In genomic region chr9:63602043-63602939, GRCm38 (mm10) we compare ENCODE assay signal across 8 mouse cellular contexts. TPM values are rescaled to one million over a fixed set of nuclear protein-coding genes. Genes with fewer than 3 reads are reported as not detected.
DNase-seq lines count a peak whose midpoint lies in the region; ATAC-seq lines count a peak whose summit lies in the region.

TSS of gene Iqch (minus strand) at chr9:63602493.
TSS of gene Aagab (plus strand) at chr9:63602660.

- no peaks in the 10 kb centered on the region for H3K9me3 ChIP-seq in intestine, embryonic 14.5 days (ENCODE audit: control insufficient read depth, low read length)

- H3K4me1 ChIP-seq in intestine, embryonic 14.5 days (replicated peaks; ENCODE audit: control insufficient read depth, insufficient read depth, low read length): peaks cover 13% of the 10 kb centered on the region; the same call in 1 of the 2 replicates

- H3K9ac ChIP-seq in intestine, embryonic 14.5 days (ENCODE audit: low read length): peak within 1 kb of the TSS; percentile 72

- DNase-seq in adrenal gland, adult 2 months: peak; percentile 99
- DNase-seq in embryo, embryonic 11 days: peak; percentile 97
- peak; percentile 96 for DNase-seq in gastrocnemius, postnatal 25 days
- peak; percentile 99 for DNase-seq in intestine, embryonic 14.5 days (ENCODE audit: low spot score)
- peak; percentile 97 to 98 for DNase-seq in left cerebral cortex, postnatal 14 days (ENCODE audit: low spot score in 2 of 2)
- DNase-seq in right cerebral cortex, postnatal 14 days: peak; percentile 98
- DNase-seq in urinary bladder, postnatal 25 days (ENCODE audit: low spot score): peak; percentile 98

- H3K4me3 ChIP-seq in intestine, embryonic 14.5 days (ENCODE audit: low read depth, low read length): peak within 1 kb of the TSS; percentile 94

- H3K36me3 ChIP-seq in intestine, embryonic 14.5 days (ENCODE audit: control insufficient read depth, insufficient read depth, low read length): no peaks in the 10 kb centered on the region

- H3K27me3 ChIP-seq in intestine, embryonic 14.5 days (replicated peaks; ENCODE audit: control insufficient read depth, insufficient read depth, low read length): no peaks in the 10 kb centered on the region

- peak; percentile 99 for ATAC-seq in intestine, embryonic 14.5 days (replicated peaks; ENCODE audit: low FRiP score, low TSS enrichment, low read depth)
- peak; percentile 92 for ATAC-seq in megakaryocyte-erythroid progenitor cell, adult 5-6 weeks (replicated peaks; ENCODE audit: low FRiP score, low TSS enrichment, poor library complexity, severe bottlenecking)

- peak within 1 kb of the TSS; percentile 34; the same call in 1 of the 2 replicates for H3K27ac ChIP-seq in intestine, embryonic 14.5 days (ENCODE audit: low read depth)

- intact Hi-C loops in left cerebral cortex, postnatal 14 days (cut with DNase I): no loop called here

- WGBS in intestine, embryonic 14.5 days: 1% methylated on average over 70 of the region's 70 CpGs

- peak within 1 kb of the TSS; percentile 53 for H3K4me2 ChIP-seq in intestine, embryonic 14.5 days (ENCODE audit: low read length)

RNA-seq across cellular contexts. Expression of gene Iqch, which starts in this region (rescaled TPM):
- total RNA-seq in adrenal gland, adult 2 months (2021): under 1 TPM in 1 of 2 experiments, not detected in 1; 0.12 TPM
- not detected in 2 replicates for polyA plus RNA-seq in adrenal gland, adult 2 months (2012; rRNA removed)
- total RNA-seq in gastrocnemius, postnatal 25 days (2021): not detected
- polyA plus RNA-seq in intestine, embryonic 14.5 days (2014; fragmentation: Nextera tagmentation; extraction: Ambion mirVana): 0.09 TPM in 1 of 2 replicates, not detected in the other
- total RNA-seq in left cerebral cortex, postnatal 14 days (2021): under 1 TPM in 1 of 2 experiments, not detected in 1; 0.19 TPM
- 0.07 TPM in 1 of 2 replicates, not detected in the other for total RNA-seq in megakaryocyte-erythroid progenitor cell, adult 5-6 weeks (2014; fragmentation: Nextera tagmentation)
- total RNA-seq in megakaryocyte-erythroid progenitor cell, adult 5-6 weeks (2017): not detected in 2 replicates

RNA-seq across cellular contexts. Expression of gene Aagab, which starts in this region (rescaled TPM):
- 10 to 100 TPM; 21.9 to 32.3 TPM for total RNA-seq in adrenal gland, adult 2 months (2021)
- 11.8 and 14.1 TPM in 2 replicates for polyA plus RNA-seq in adrenal gland, adult 2 months (2012; rRNA removed)
- total RNA-seq in gastrocnemius, postnatal 25 days (2021): 10 to 100 TPM; 10.1 to 12.4 TPM
- polyA plus RNA-seq in intestine, embryonic 14.5 days (2014; fragmentation: Nextera tagmentation; extraction: Ambion mirVana): 26.0 and 28.1 TPM in 2 replicates
- 10 to 100 TPM; 44.2 to 46.5 TPM for total RNA-seq in left cerebral cortex, postnatal 14 days (2021)
- 21.4 and 22.3 TPM in 2 replicates for total RNA-seq in megakaryocyte-erythroid progenitor cell, adult 5-6 weeks (2014; fragmentation: Nextera tagmentation)
- total RNA-seq in megakaryocyte-erythroid progenitor cell, adult 5-6 weeks (2017): 18.1 and 40.3 TPM in 2 replicates

Comparison
In these comparisons a context has a peak if more than half of its experiments do, and no peak if none do; other contexts are left out.
1. Peak in every context shown above with its lines: DNase-seq, ATAC-seq, H3K4me3 ChIP-seq and H3K27ac ChIP-seq.